Mouse (Mus musculus) midbrain, postnatal 0 days (tissue): Measurements from ENCODE around the gene Icmt. TPM values are rescaled to one million over a fixed set of nuclear protein-coding genes. Genes with fewer than 3 reads are reported as not detected.

Experiments used
- ATAC-seq: fragments of 200-750 bp; cut with Nextera tagmentation; 2 replicates; pipeline ENCODE4 v1.8.0; 2017; ENCODE audit warnings: moderate number of reproducible peaks, mild to moderate bottlenecking, moderate TSS enrichment, moderate library complexity; ENCODE audit not compliant: low FRiP score
- DNase-seq: peaks from one replicate; pipeline ENCODE4 v3.0.0-alpha.2; 2015; ENCODE audit warnings: low spot score
- H3K27ac ChIP-seq: fragments of 300-500 bp; sonication (generic); 2 replicates; pipeline ENCODE4 v1.5.1; 2014; ENCODE audit warnings: low read depth, mild to moderate bottlenecking, low read length, mixed read lengths
- H3K27me3 ChIP-seq: fragments of 300-500 bp; sonication (generic); 2 replicates; pipeline ENCODE4 v1.6.1; 2014; ENCODE audit warnings: low read length, control low read depth, mixed read lengths; ENCODE audit not compliant: insufficient read depth
- H3K36me3 ChIP-seq: fragments of 300-500 bp; sonication (generic); 2 replicates; pipeline ENCODE4 v1.6.1; 2014; ENCODE audit warnings: low read length, control low read depth, mixed read lengths; ENCODE audit not compliant: insufficient read depth
- H3K4me1 ChIP-seq: fragments of 300-500 bp; sonication (generic); 2 replicates; pipeline ENCODE4 v1.6.1; 2014; ENCODE audit warnings: mild to moderate bottlenecking, control low read depth, antibody characterized with exemption, low read length, mixed read lengths; ENCODE audit not compliant: insufficient read depth
- H3K4me2 ChIP-seq: fragments of 300-500 bp; sonication (generic); 2 replicates; pipeline ENCODE4 v1.6.1; 2014; ENCODE audit warnings: low read depth, mild to moderate bottlenecking, low read length, mixed read lengths; ENCODE audit not compliant: poor library complexity, severe bottlenecking
- H3K4me3 ChIP-seq: fragments of 300-500 bp; sonication (generic); 2 replicates; pipeline ENCODE4 v1.5.1; 2014; ENCODE audit warnings: low read depth, mild to moderate bottlenecking, low read length, moderate library complexity
- H3K9ac ChIP-seq: fragments of 300-500 bp; sonication (generic); replicated peaks from 2 replicates; pipeline ENCODE4 v1.6.1; 2014; ENCODE audit warnings: mild to moderate bottlenecking, low read length, moderate library complexity, mixed read lengths; ENCODE audit not compliant: poor library complexity, severe bottlenecking
- H3K9me3 ChIP-seq: fragments of 300-500 bp; sonication (generic); 2 replicates; pipeline ENCODE4 v1.6.1; 2016; ENCODE audit warnings: low read length, control low read depth
- CTCF ChIP-seq: IDR thresholded peaks from 2 replicates; pipeline ENCODE4 v1.5.1; 2016; ENCODE audit warnings: antibody characterized with exemption, mild to moderate bottlenecking
- WGBS: fragments of 180-500 bp; shearing (Covaris S2); extraction: QIAGEN DNeasy Blood & Tissue Kit; methylation state at CpG from one replicate; pipeline ENCODE4 v1.1.7; 2014; 5-methylcytosine and 5-hydroxymethylcytosine counted together
- polyA plus RNA-seq: library from polyadenylated mRNA; unstranded; fragments of >200 nt; fragmentation: Nextera tagmentation; extraction: Ambion mirVana; gene quantifications from 2 replicates; pipeline ENCODE4 v1.2.1, GENCODE M21; 2015
- total RNA-seq: library from RNA; depleted of rRNA; stranded (reverse); fragments of >200 nt; gene quantifications from 2 replicates; pipeline ENCODE4 v1.2.3, GENCODE M21; 2014

Gene Icmt
- total and polyA plus RNA-seq, 2 experiments from 2014 or later: 15.7 to 38.9 TPM

- Histone ChIP-seq H3K27ac (peak overlapping the region; percentile 71), H3K4me2 (peak overlapping the region; percentile 86), H3K9me3 (no peaks in the 10 kb centered on the region), H3K36me3 (peaks cover 22% of the 10 kb centered on the region), H3K9ac (peak overlapping the region; percentile 79; the same call in 1 of the 2 replicates), H3K27me3 (no peaks in the 10 kb centered on the region; the same call in 1 of the 2 replicates), H3K4me3 (peak overlapping the region; percentile 75; the same call in 1 of the 2 replicates), H3K4me1 (peaks cover 10% of the 10 kb centered on the region; the same call in 1 of the 2 replicates)
- no peak for DNase-seq
- 21% methylated on average over 3 of the region's 3 CpGs for WGBS
- no peak; the same call in 1 of the 2 replicates for TF ChIP-seq CTCF
- no peak; the same call in 1 of the 2 replicates for ATAC-seq
Observed at GRCm38 (mm10) chr4:152273191-152273590, 23.8 kb upstream of the Icmt start.

- H3K27me3 ChIP-seq: no peaks in the 10 kb centered on the region; the same call in 1 of the 2 replicates
- H3K9ac ChIP-seq: peak within 1 kb of the TSS; percentile 79
- TF ChIP-seq CTCF: 0 out of 2 replicates have a peak, but pooled peaks have one; percentile 13
- peak; percentile 64 for ATAC-seq
- H3K27ac ChIP-seq: peak within 1 kb of the TSS; percentile 71
- H3K9me3 ChIP-seq: no peaks in the 10 kb centered on the region
- DNase-seq: peak; percentile 54
- H3K4me3 ChIP-seq: peak within 1 kb of the TSS; percentile 75
- peak within 1 kb of the TSS; percentile 86 for H3K4me2 ChIP-seq
- peaks cover 10% of the 10 kb centered on the region; the same call in 1 of the 2 replicates for H3K4me1 ChIP-seq
- peaks cover 19% of the 10 kb centered on the region for H3K36me3 ChIP-seq
- under 1% methylated on average over 39 of the region's 48 CpGs for WGBS
Observed at GRCm38 (mm10) chr4:152273621-152274236, 23.3 kb upstream of the Icmt start, which contains the start of gene Gpr153. TSS of gene Gpr153 (plus strand) at chr4:152274232.

- Histone ChIP-seq H3K9ac (peak overlapping the region; percentile 79), H3K27ac (peak overlapping the region; percentile 71), H3K4me2 (peak overlapping the region; percentile 86), H3K4me3 (peak overlapping the region; percentile 75), H3K36me3 (peaks cover 13% of the 10 kb centered on the region), H3K27me3 (peaks cover 5% of the 10 kb centered on the region; the same call in 1 of the 2 replicates), H3K9me3 (no peaks in the 10 kb centered on the region), H3K4me1 (peaks cover 10% of the 10 kb centered on the region; the same call in 1 of the 2 replicates)
- peak; percentile 42; the same call in 1 of the 2 replicates for ATAC-seq
- TF ChIP-seq CTCF: no peak
- peak; percentile 63 for DNase-seq
- 4% methylated on average over 20 of the region's 20 CpGs for WGBS
Observed at GRCm38 (mm10) chr4:152274681-152275131, 22.3 kb upstream of the Icmt start.

DNA sequence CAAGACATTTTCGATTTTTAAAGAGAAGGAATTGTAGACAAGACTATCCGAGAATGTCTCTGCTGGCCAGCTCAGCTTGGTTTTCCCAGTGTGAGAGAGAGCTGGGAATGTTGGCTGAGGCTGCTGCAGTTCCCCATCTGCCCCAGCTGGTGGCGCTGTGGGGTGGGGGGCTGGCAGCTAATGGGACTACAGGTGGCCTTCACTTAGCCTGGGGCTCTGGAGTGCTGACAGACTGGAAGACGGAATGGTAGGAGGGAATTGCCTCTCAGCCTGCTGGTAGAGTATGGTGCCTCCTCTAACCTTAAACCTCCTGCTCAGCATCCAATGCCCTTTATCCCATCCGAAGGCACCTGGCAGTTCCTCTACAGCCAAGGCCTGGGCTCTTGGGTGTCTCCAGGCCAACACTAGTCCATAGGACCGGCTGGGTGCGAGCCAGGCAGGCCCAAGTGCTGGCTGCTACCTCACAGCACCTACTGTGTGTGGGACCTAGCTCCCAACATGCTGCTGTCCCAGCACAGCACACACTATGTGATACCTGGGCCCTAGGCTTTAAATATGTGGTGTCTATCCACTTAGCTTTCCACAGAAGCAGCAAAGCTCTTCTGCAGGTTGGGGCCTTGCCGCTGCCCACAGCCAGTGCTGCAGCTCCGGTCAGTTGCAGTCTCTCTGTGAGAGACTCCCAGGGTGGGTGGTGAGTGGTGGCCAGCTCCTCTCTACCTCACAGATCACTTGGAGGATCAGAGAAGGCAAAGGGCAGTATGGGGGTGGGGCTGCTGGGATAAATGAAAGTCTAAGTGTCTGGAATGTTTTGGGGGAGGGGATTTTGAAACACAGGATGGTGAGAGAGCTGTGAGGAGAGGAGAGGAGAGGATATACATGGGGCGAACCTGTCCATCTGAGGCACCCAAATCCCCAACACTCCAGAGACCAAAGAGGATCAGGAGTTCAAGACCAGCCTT lies 20.4 kb upstream of the Icmt start:
- peaks cover 21% of the 10 kb centered on the region for H3K27me3 ChIP-seq
- peak; percentile 77 for TF ChIP-seq CTCF

GRCm38 (mm10) chr4:152277916-152278315 lies 19.1 kb upstream of the Icmt start:
- H3K36me3 ChIP-seq: peaks cover 21% of the 10 kb centered on the region
- no peak overlapping the region for H3K4me2 ChIP-seq
- no peak overlapping the region for H3K4me3 ChIP-seq
- TF ChIP-seq CTCF: peak; percentile 33; the same call in 1 of the 2 replicates
- DNase-seq: no peak
- ATAC-seq: no peak
- H3K9me3 ChIP-seq: no peaks in the 10 kb centered on the region
- 65% methylated on average over 2 of the region's 2 CpGs for WGBS
- H3K27me3 ChIP-seq: peaks cover 33% of the 10 kb centered on the region
- H3K27ac ChIP-seq: no peak overlapping the region
- peaks cover 10% of the 10 kb centered on the region; the same call in 1 of the 2 replicates for H3K4me1 ChIP-seq
- H3K9ac ChIP-seq: no peak overlapping the region

More for the DNA sequence above, 20.4 kb upstream of the Icmt start:
- no peaks in the 10 kb centered on the region for H3K9me3 ChIP-seq
- no peak overlapping the region for H3K4me3 ChIP-seq
- ATAC-seq: no peak
- H3K27ac ChIP-seq: no peak overlapping the region
- peaks cover 10% of the 10 kb centered on the region; the same call in 1 of the 2 replicates for H3K4me1 ChIP-seq
- H3K9ac ChIP-seq: no peak overlapping the region
- peaks cover 24% of the 10 kb centered on the region for H3K36me3 ChIP-seq
- H3K4me2 ChIP-seq: no peak overlapping the region
- WGBS: 55% methylated on average over 10 of the region's 10 CpGs
- DNase-seq: no peak
